Comparison of ENCODE assay signal across 28 mouse cellular contexts in genomic region chr2:74720955-74721491, GRCm38 (mm10). TPM values are rescaled to one million over a fixed set of nuclear protein-coding genes. Genes with fewer than 3 reads are reported as not detected.
DNase-seq lines count a peak whose midpoint lies in the region; ATAC-seq and TF ChIP-seq lines count a peak whose summit lies in the region.
"Had no signal": no experiment of that assay in that cellular context is flagged by ENCODE, and none has a peak within 500 bp of the region (broad histone marks: within the 10 kb centered on the region; RNA-seq: fewer than 3 reads in every experiment).

No protein-coding gene starts in this region.

- H3K4me3 ChIP-seq in kidney, embryonic 14.5 days (ENCODE audit: low read length) = peak overlapping the region; percentile 27; the same call in 1 of the 2 replicates
- no peak overlapping the region for H3K4me3 ChIP-seq in CH12.LX (replicated peaks in 1 of 3; ENCODE audit: low read depth in 2 of 3, low read length in 2 of 3, poor library complexity in 1 of 3)
- no peak overlapping the region for H3K4me3 ChIP-seq in heart, adult 2 months
- H3K4me3 ChIP-seq: forebrain, embryonic 10.5 days; heart, embryonic 13.5 days had no signal

- ATAC-seq in kidney, embryonic 14.5 days (ENCODE audit: low FRiP score, low TSS enrichment) = no peak
- ATAC-seq: forebrain, postnatal 0 days had no signal

- in situ Hi-C loops in CH12.LX (cut with MboI; ENCODE audit: low pct_ligation_motif_present, low pct_unique_long_range_greater_than_20kb, low sequenced_read_pairs) = loop anchor here (10.0 to 25.0 kb wide), 2 partner anchors 334 to 866 kb away; no protein-coding TSS in a partner anchor

- TF ChIP-seq CTCF in CH12.LX (conservative IDR thresholded peaks at IDR 0.05 in 1 of 2, IDR thresholded peaks at IDR 0.05 in 1 of 2; ENCODE audit: low read depth in 2 of 2, low read length in 2 of 2) = no peak
- no peak for TF ChIP-seq CTCF in heart, adult 2 months (IDR thresholded peaks at IDR 0.05)

- H3K4me2 ChIP-seq in kidney, embryonic 14.5 days (replicated peaks; ENCODE audit: low read depth, low read length) = peak overlapping the region; percentile 68
- H3K4me2 ChIP-seq in CH12.LX (ENCODE audit: insufficient read depth, low read depth, poor library complexity, severe bottlenecking) = peak overlapping the region; percentile 78
- H3K4me2 ChIP-seq: heart, embryonic 13.5 days; lung, embryonic 14.5 days had no signal

- no peak for TF ChIP-seq EP300 in CH12.LX (IDR thresholded peaks at IDR 0.05; ENCODE audit: low read length)
- TF ChIP-seq EP300 in heart, adult 2 months (IDR thresholded peaks at IDR 0.05; ENCODE audit: insufficient read depth, low read depth, low read length) = no peak

- no peak for TF ChIP-seq RAD21 in CH12.LX (IDR thresholded peaks at IDR 0.05; ENCODE audit: low read depth, low read length)

- intact Hi-C loops in heart, adult 2 months (cut with DNase I) = no loop called here

- H3K27ac ChIP-seq in kidney, embryonic 14.5 days (ENCODE audit: low read depth, low read length) = peak overlapping the region; percentile 73
- peak overlapping the region; percentile 73 for H3K27ac ChIP-seq in CH12.LX (ENCODE audit: insufficient read depth, low read depth)
- H3K27ac ChIP-seq in heart, adult 2 months = no peak overlapping the region
- H3K27ac ChIP-seq: forebrain, embryonic 10.5 days; heart, embryonic 13.5 days; liver, embryonic 14.5 days had no signal

- H3K9me3 ChIP-seq in kidney, embryonic 14.5 days (ENCODE audit: control insufficient read depth, low read length) = no peaks in the 10 kb centered on the region
- H3K9me3 ChIP-seq in CH12.LX (replicated peaks; ENCODE audit: low read length) = no peaks in the 10 kb centered on the region
- H3K9me3 ChIP-seq: forebrain, embryonic 10.5 days; heart, embryonic 13.5 days had no signal

- peak; percentile 51 for DNase-seq in embryo, embryonic 10 days (ENCODE audit: low spot score)
- DNase-seq in embryo, embryonic 11 days = no peak
- DNase-seq in kidney, adult 18-20 months = no peak
- DNase-seq in CH12.LX (ENCODE audit: extremely low read depth) = no peak
- DNase-seq in neural tube, embryonic 10.5 days (ENCODE audit: extremely low spot score, low spot score) = peak; percentile 56
- no peak for DNase-seq in adrenal gland, adult 8-10 months
- DNase-seq in heart, adult 2 months = no peak
- DNase-seq: adrenal gland, postnatal 25 days; cerebellum, adult 9-10 months; forebrain, postnatal 0 days; gastrocnemius, postnatal 25 days; heart, adult 18-20 months; heart, postnatal 14 days; layer of hippocampus, postnatal 36 days; lung, embryonic 14.5 days; midbrain, embryonic 14.5 days; retina, postnatal 1 day; right cerebral cortex, postnatal 25 days; spleen, adult 18-20 months; thymus, postnatal 14 days had no signal

- peak overlapping the region; percentile 42 for H3K9ac ChIP-seq in kidney, embryonic 14.5 days (ENCODE audit: low read depth, low read length)
- H3K9ac ChIP-seq in CH12.LX (ENCODE audit: insufficient read depth, low read depth) = peak overlapping the region; percentile 7
- no peak overlapping the region for H3K9ac ChIP-seq in heart, adult 2 months (ENCODE audit: low read depth, low read length)
- H3K9ac ChIP-seq: forebrain, postnatal 0 days; heart, embryonic 13.5 days; liver, embryonic 14.5 days; lung, embryonic 14.5 days had no signal

- peaks cover 77% of the 10 kb centered on the region for H3K4me1 ChIP-seq in kidney, embryonic 14.5 days (ENCODE audit: control insufficient read depth, insufficient read depth, low read length)
- H3K4me1 ChIP-seq in CH12.LX (ENCODE audit: control insufficient read depth in 1 of 2, insufficient read depth in 2 of 2) = peaks cover 15 to 48% of the 10 kb centered on the region in 2 experiments
- no peaks in the 10 kb centered on the region for H3K4me1 ChIP-seq in heart, adult 2 months (ENCODE audit: control insufficient read depth, insufficient read depth, low read length)

- no peaks in the 10 kb centered on the region for H3K27me3 ChIP-seq in kidney, embryonic 14.5 days (ENCODE audit: control insufficient read depth, insufficient read depth, low read length)
- no peaks in the 10 kb centered on the region for H3K27me3 ChIP-seq in CH12.LX (replicated peaks)
- peaks cover 16% of the 10 kb centered on the region for H3K27me3 ChIP-seq in heart, adult 2 months (ENCODE audit: control insufficient read depth, insufficient read depth, low read length)

- peaks cover 4% of the 10 kb centered on the region; the same call in 1 of the 2 replicates for H3K36me3 ChIP-seq in kidney, embryonic 14.5 days (ENCODE audit: control insufficient read depth, insufficient read depth, low read length)
- peaks cover 3 to 4% of the 10 kb centered on the region in 2 experiments for H3K36me3 ChIP-seq in CH12.LX (replicated peaks in 1 of 2; ENCODE audit: control insufficient read depth in 1 of 2, insufficient read depth in 1 of 2, low read length in 1 of 2)
- H3K36me3 ChIP-seq in heart, adult 2 months (ENCODE audit: control insufficient read depth, insufficient read depth, low read length) = no peaks in the 10 kb centered on the region
- H3K36me3 ChIP-seq: forebrain, embryonic 10.5 days; heart, embryonic 13.5 days had no signal

- H3K79me2 ChIP-seq in CH12.LX (replicated peaks; ENCODE audit: control insufficient read depth, extremely low read depth, insufficient read depth, poor library complexity, severe bottlenecking) = peaks cover 30% of the 10 kb centered on the region
- no peaks in the 10 kb centered on the region for H3K79me2 ChIP-seq in heart, adult 2 months (replicated peaks; ENCODE audit: control insufficient read depth, insufficient read depth, low read length)

- TF ChIP-seq POLR2A in CH12.LX (IDR thresholded peaks at IDR 0.05; ENCODE audit: low read depth, low read length) = no peak
- no peak for TF ChIP-seq POLR2A in heart, adult 2 months (IDR thresholded peaks at IDR 0.05; ENCODE audit: insufficient read depth, low read depth, low read length)

- WGBS in kidney, embryonic 14.5 days = 18% methylated on average over 5 of the region's 5 CpGs
- 35% methylated on average over 5 of the region's 5 CpGs for WGBS in heart, adult 2 months

- dilution Hi-C loops in CH12.LX (cut with MboI; ENCODE audit: extremely low pct_ligation_motif_present, extremely low pct_unique_long_range_greater_than_20kb, low sequenced_read_pairs) = no loop called here

TF ChIP-seq in CH12.LX, 34 proteins besides CTCF, POLR2A, EP300 and RAD21:
- TF ChIP-seq MYC (IDR thresholded peaks at IDR 0.05; ENCODE audit: low read depth, low read length) (no peak), ELF1 (IDR thresholded peaks at IDR 0.05; ENCODE audit: low read depth, low read length) (0 out of 2 replicates have a peak, but pooled peaks have one; percentile 5)

RNA-seq across cellular contexts. Expression of gene Gm28230, which starts 5.5 kb away (rescaled TPM):
- 2.3 and 4.0 TPM in 2 replicates for polyA plus RNA-seq in kidney, embryonic 14.5 days (2014; fragmentation: Nextera tagmentation; extraction: Ambion mirVana)
- total RNA-seq in CH12.LX (2012; rRNA removed) (0.80 and 0.89 TPM in 2 replicates), CH12.LX (2014; rRNA removed) (0.84 and 1.1 TPM in 2 replicates)
- polyA plus RNA-seq in CH12.LX (2012; ENCODE audit: insufficient read length, low read depth) = 0.85 and 1.7 TPM in 2 replicates
- total RNA-seq in adrenal gland, adult 8-10 months (2022) = 1 to 10 TPM; 1.3 to 3.6 (median 3.2) TPM
- under 1 TPM in 1 of 2 experiments, not detected in 1; 0.14 TPM for total RNA-seq in heart, adult 2 months (2021)
- polyA plus RNA-seq in heart, adult 2 months (2012; rRNA removed) = 0.04 and 0.20 TPM in 2 replicates
- total RNA-seq: forebrain, postnatal 0 days; heart, adult 18-20 months; layer of hippocampus, adult 8-10 months; layer of hippocampus, postnatal 36 days; left cerebral cortex, postnatal 10 days; megakaryocyte, adult 5-6 weeks had no signal
- polyA plus RNA-seq: embryonic facial prominence, embryonic 11.5 days; forebrain, embryonic 10.5 days; forebrain, postnatal 0 days; liver, embryonic 14.5 days; lung, embryonic 14.5 days; midbrain, embryonic 14.5 days had no signal

RNA-seq across cellular contexts. Expression of gene Hoxd4, which starts 9.3 kb away (rescaled TPM):
- 6.3 and 18.7 TPM in 2 replicates for polyA plus RNA-seq in kidney, embryonic 14.5 days (2014; fragmentation: Nextera tagmentation; extraction: Ambion mirVana)
- 8.4 and 9.8 TPM in 2 replicates for total RNA-seq in CH12.LX (2012; rRNA removed)
- 6.0 and 7.2 TPM in 2 replicates for total RNA-seq in CH12.LX (2014; rRNA removed)
- 5.4 and 6.3 TPM in 2 replicates for polyA plus RNA-seq in CH12.LX (2012; ENCODE audit: insufficient read length, low read depth)
- total RNA-seq in adrenal gland, adult 8-10 months (2022) = 10 to 100 TPM; 16.8 to 37.2 (median 31.3) TPM
- total RNA-seq in heart, adult 2 months (2021) = under 1 TPM; 0.21 to 0.45 TPM
- 0.53 and 1.0 TPM in 2 replicates for polyA plus RNA-seq in heart, adult 2 months (2012; rRNA removed)
- total RNA-seq: forebrain, postnatal 0 days; layer of hippocampus, adult 8-10 months; layer of hippocampus, postnatal 36 days; left cerebral cortex, postnatal 10 days; megakaryocyte, adult 5-6 weeks had no signal
- polyA plus RNA-seq: forebrain, embryonic 10.5 days; forebrain, postnatal 0 days; heart, embryonic 13.5 days; lung, embryonic 14.5 days; midbrain, embryonic 14.5 days had no signal

RNA-seq across cellular contexts. Expression of gene Hoxd3, which starts 9.3 kb away (rescaled TPM):
- polyA plus RNA-seq in kidney, embryonic 14.5 days (2014; fragmentation: Nextera tagmentation; extraction: Ambion mirVana) = 12.3 and 12.6 TPM in 2 replicates
- total RNA-seq in CH12.LX (2012; rRNA removed) (0.50 TPM in 1 of 2 replicates, not detected in the other), CH12.LX (2014; rRNA removed) (0.12 and 0.14 TPM in 2 replicates)
- polyA plus RNA-seq in CH12.LX (2012; ENCODE audit: insufficient read length, low read depth) = 1.0 and 1.1 TPM in 2 replicates
- total RNA-seq in adrenal gland, adult 8-10 months (2022) = 1 to 10 TPM in 3 of 4 experiments, under 1 TPM in 1; 0.73 to 1.9 (median 1.5) TPM
- total RNA-seq in heart, adult 2 months (2021) = not detected
- polyA plus RNA-seq in heart, adult 2 months (2012; rRNA removed) = 0.06 TPM in 1 of 2 replicates, not detected in the other
- total RNA-seq: forebrain, postnatal 0 days; gastrocnemius, postnatal 25 days; heart, adult 18-20 months; heart, postnatal 14 days; layer of hippocampus, adult 8-10 months; layer of hippocampus, postnatal 36 days; left cerebral cortex, postnatal 10 days had no signal
- polyA plus RNA-seq: forebrain, postnatal 0 days; lung, embryonic 14.5 days; midbrain, embryonic 14.5 days had no signal

RNA-seq across cellular contexts. Expression of gene Hoxd8, which starts 16.6 kb away (rescaled TPM):
- 45.0 and 45.2 TPM in 2 replicates for polyA plus RNA-seq in kidney, embryonic 14.5 days (2014; fragmentation: Nextera tagmentation; extraction: Ambion mirVana)
- not detected in 2 replicates for total RNA-seq in CH12.LX (2012; rRNA removed)
- 0.20 and 0.76 TPM in 2 replicates for total RNA-seq in CH12.LX (2014; rRNA removed)
- 0.15 and 0.31 TPM in 2 replicates for polyA plus RNA-seq in CH12.LX (2012; ENCODE audit: insufficient read length, low read depth)
- 10 to 100 TPM; 33.3 to 45.8 (median 36.6) TPM for total RNA-seq in adrenal gland, adult 8-10 months (2022)
- 1 to 10 TPM in 1 of 2 experiments, under 1 TPM in 1; 0.61 to 1.0 TPM for total RNA-seq in heart, adult 2 months (2021)
- 0.59 and 0.61 TPM in 2 replicates for polyA plus RNA-seq in heart, adult 2 months (2012; rRNA removed)
- total RNA-seq: layer of hippocampus, adult 8-10 months; layer of hippocampus, postnatal 36 days; left cerebral cortex, postnatal 10 days; megakaryocyte, adult 5-6 weeks had no signal
- polyA plus RNA-seq: forebrain, embryonic 10.5 days; midbrain, embryonic 14.5 days had no signal

RNA-seq across cellular contexts. Expression of gene Hoxd9, which starts 23.5 kb away (rescaled TPM):
- polyA plus RNA-seq in kidney, embryonic 14.5 days (2014; fragmentation: Nextera tagmentation; extraction: Ambion mirVana) = 36.2 and 47.9 TPM in 2 replicates
- total RNA-seq in CH12.LX (2012; rRNA removed) = not detected in 2 replicates
- total RNA-seq in CH12.LX (2014; rRNA removed) = not detected in 2 replicates
- polyA plus RNA-seq in CH12.LX (2012; ENCODE audit: insufficient read length, low read depth) = not detected in 2 replicates
- total RNA-seq in adrenal gland, adult 8-10 months (2022) = 1 to 10 TPM; 6.5 to 9.2 (median 7.0) TPM
- under 1 TPM; 0.16 to 0.29 TPM for total RNA-seq in heart, adult 2 months (2021)
- 0.10 and 0.12 TPM in 2 replicates for polyA plus RNA-seq in heart, adult 2 months (2012; rRNA removed)
- total RNA-seq: forebrain, postnatal 0 days; layer of hippocampus, adult 8-10 months; layer of hippocampus, postnatal 36 days; left cerebral cortex, postnatal 10 days; megakaryocyte, adult 5-6 weeks had no signal
- polyA plus RNA-seq: forebrain, embryonic 10.5 days; forebrain, postnatal 0 days; heart, embryonic 13.5 days; midbrain, embryonic 14.5 days had no signal

Comparison
In these comparisons a context has a peak if more than half of its experiments do, and no peak if none do; other contexts are left out.
1. DNase-seq: peak in embryo, embryonic 10 days (single experiment) and neural tube, embryonic 10.5 days (single experiment); none in embryo, embryonic 11 days (single experiment), kidney, adult 18-20 months (single experiment), CH12.LX (single experiment), adrenal gland, adult 8-10 months (single experiment) and heart, adult 2 months (0 of 2).
2. RNA of gene Hoxd4, which starts 9.3 kb away (total RNA-seq): 16.8 to 37.2 TPM in adrenal gland, adult 8-10 months and 6.0 to 9.8 TPM in CH12.LX; 0.21 to 0.45 TPM in heart, adult 2 months; every median in the first group is over 4 times any median in the second.